Mouse (Mus musculus) thymus, adult 2 months (tissue): ENCODE measurements around the gene Lepr.

Experiments
- CTCF ChIP-seq: fragments of 200-500 bp; IDR thresholded peaks from 2 replicates; pipeline ENCODE4 v1.5.1; 2012; ENCODE audit warnings: mild to moderate bottlenecking, control low read depth, low read length, moderate library complexity, borderline replicate concordance; ENCODE audit not compliant: control insufficient read depth, poor library complexity, insufficient read depth; ENCODE audit errors: extremely low read depth
- POLR2A ChIP-seq: fragments of 200-500 bp; IDR thresholded peaks from 2 replicates; pipeline ENCODE4 v1.6.1; 2012; ENCODE audit warnings: mild to moderate bottlenecking, low read length, control low read depth, moderate library complexity; ENCODE audit not compliant: control insufficient read depth, poor library complexity, insufficient read depth; ENCODE audit errors: extremely low read depth

- TF ChIP-seq POLR2A (no peak), CTCF (no peak)
These were observed 48.0 kb upstream of the Lepr start for GRCm38 (mm10) chr4:101669161-101669560.
